Mouse (Mus musculus): ENCODE data around the gene Spns2. TPM values are rescaled to one million over a fixed set of nuclear protein-coding genes. Genes with fewer than 3 reads are reported as not detected.

Spns2 gene
- 2.0 TPM for total RNA-seq (2023)

GRCm38 (mm10) chr11:72489881-72490301 lies at the start of gene Spns2:
Gene Spns2, minus strand, starts transcription at chr11:72489904.

GRCm38 (mm10) chr11:72440965-72441664 lies 48.6 kb downstream of the Spns2 start, which contains the start of gene Mybbp1a:
Gene Mybbp1a, plus strand, starts transcription at chr11:72441355.

GRCm38 (mm10) chr11:72434963-72435693 lies 54.6 kb downstream of the Spns2 start, which contains the start of gene Ggt6:
Gene Ggt6, plus strand, starts transcription at chr11:72435526.

GRCm38 (mm10) chr11:72411093-72411921 lies 78.4 kb downstream of the Spns2 start, which contains the start of gene Smtnl2:
Gene Smtnl2, minus strand, starts transcription at chr11:72411713.

Other genes with a start within 250 kb of the Spns2 start
- not detected for gene Slc13a5, start 222.7 kb downstream of the Spns2 start, total RNA-seq (2023)
- gene Xaf1, start 188.3 kb downstream of the Spns2 start, total RNA-seq (2023): 46.3 TPM
- gene Fbxo39, start 175.5 kb downstream of the Spns2 start, total RNA-seq (2023): 1.0 TPM
- gene Tekt1, start 127.5 kb downstream of the Spns2 start, total RNA-seq (2023): not detected
- not detected for gene Smtnl2, start 78.2 kb downstream of the Spns2 start, total RNA-seq (2023)
- not detected for gene Ggt6, start 54.4 kb downstream of the Spns2 start, total RNA-seq (2023)
- 165 TPM for gene Mybbp1a, start 48.5 kb downstream of the Spns2 start, total RNA-seq (2023)
- gene Spns3, start 60.6 kb upstream of the Spns2 start, total RNA-seq (2023): 1.4 TPM
- 42.2 TPM for gene Ube2g1, start 117.4 kb upstream of the Spns2 start, total RNA-seq (2023)
- gene Ankfy1, start 200.1 kb upstream of the Spns2 start, total RNA-seq (2023): 66.6 TPM

Data from CD4-positive naive resting alpha-beta T cell, adult 57 days (primary cell).